Mouse (Mus musculus) ES-E14 (cell line): ENCODE results near the gene Scel.

Source experiments
- CHD2 ChIP-seq: IDR thresholded peaks from 2 replicates; pipeline ENCODE4 v1.6.1; 2014; ENCODE audit warnings: mild to moderate bottlenecking, low read depth, low read length, inconsistent platforms
- HCFC1 ChIP-seq: IDR thresholded peaks from 2 replicates; pipeline ENCODE4 v1.6.1; 2012; ENCODE audit warnings: low read length, inconsistent platforms, borderline replicate concordance; ENCODE audit not compliant: insufficient read depth
- MAFK ChIP-seq: IDR thresholded peaks from 2 replicates; pipeline ENCODE4 v1.6.1; 2014; ENCODE audit warnings: mild to moderate bottlenecking, low read depth, low read length, inconsistent platforms; ENCODE audit not compliant: insufficient read depth

DNA sequence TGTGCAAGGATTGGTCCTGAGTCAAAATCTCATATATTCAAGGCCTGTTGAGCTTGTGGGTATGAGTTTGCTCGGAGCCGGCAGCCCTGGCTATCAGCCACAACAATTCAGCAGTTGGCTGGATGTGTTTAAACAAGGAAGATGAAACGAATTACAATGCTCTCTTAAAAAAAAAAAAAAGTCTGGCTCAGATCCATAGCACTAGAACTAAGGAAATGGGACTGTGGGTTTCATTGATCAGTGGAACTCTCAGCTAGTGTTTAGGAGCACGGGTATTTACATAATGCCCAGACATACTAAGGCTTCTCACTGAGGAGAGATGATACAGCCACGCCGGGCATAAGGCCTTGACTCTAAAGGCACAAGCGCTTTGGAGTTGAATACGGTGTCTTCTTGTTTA lies 32.6 kb downstream of the Scel start:
- TF ChIP-seq MAFK: no peak
- no peak for TF ChIP-seq CHD2
- no peak for TF ChIP-seq HCFC1
